Mouse (Mus musculus): ENCODE measurements around the gene Dio1.

DNA sequence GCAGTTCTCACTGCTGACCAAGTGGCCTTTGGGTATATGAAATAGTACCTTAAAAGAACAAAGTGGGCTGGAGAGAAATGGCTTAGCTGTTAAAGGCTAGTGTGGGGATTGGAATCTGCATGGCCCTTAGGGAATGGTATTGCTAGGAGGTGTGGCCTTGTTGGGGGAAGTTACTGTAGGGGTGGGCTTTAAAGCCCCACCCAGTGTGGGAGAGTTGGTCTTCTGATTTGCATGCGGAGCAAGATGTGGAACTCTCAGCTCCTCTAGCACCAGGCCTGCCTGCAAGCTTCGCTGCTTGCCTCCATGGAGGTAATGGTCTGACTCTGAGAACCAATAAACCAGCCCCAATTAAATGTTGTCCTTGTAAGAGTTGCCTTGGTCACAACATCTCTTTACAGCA lies 14.1 kb upstream of the Dio1 start:
- no peak for TF ChIP-seq CTCF (IDR thresholded peaks at IDR 0.05; ENCODE audit: borderline replicate concordance, insufficient read depth, low read length)
- no peak for TF ChIP-seq POLR2A (IDR thresholded peaks at IDR 0.05; ENCODE audit: low read depth, low read length)
